ENCODE assay signal across 8 mouse cellular contexts in the genomic region with DNA sequence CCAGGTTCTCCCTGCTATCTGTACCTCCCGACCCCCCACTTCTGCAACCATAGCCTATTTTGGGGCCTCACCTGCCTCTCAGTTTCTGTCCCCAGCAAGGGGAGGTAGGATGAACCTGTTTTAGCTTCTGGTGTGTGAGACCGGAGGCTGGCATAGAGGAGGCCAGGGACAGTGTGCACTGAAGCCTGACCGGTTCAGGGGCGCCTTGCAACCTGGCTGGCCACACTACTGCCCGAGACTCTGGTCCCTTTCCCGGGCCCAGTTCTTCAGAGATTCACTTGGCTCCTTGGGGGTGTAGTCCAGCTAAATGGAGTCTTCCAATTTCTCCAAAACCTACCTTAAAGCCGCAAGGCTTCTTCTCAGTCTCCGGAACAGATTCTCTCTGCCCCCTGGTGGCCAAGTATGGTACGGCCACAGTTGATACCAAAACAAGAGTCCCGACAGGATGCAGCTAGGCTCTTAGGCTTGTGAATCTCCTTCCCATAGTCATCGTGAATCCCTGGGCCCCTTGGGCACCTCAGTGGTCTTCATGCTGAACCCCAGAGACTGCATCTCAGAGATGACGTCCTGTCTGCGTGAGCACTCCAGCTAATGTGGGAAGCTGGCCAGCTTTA. TPM values are rescaled to one million over a fixed set of nuclear protein-coding genes. Genes with fewer than 3 reads are reported as not detected.
DNase-seq lines count a peak whose midpoint lies in the region; ATAC-seq lines count a peak whose summit lies in the region.

No protein-coding gene starts in this region.

- 17% methylated on average over 13 of the region's 13 CpGs for WGBS in embryonic facial prominence, embryonic 14.5 days
- WGBS in limb, embryonic 13.5 days, result 25% methylated on average over 13 of the region's 13 CpGs

- H3K4me3 ChIP-seq in embryonic facial prominence, embryonic 14.5 days (ENCODE audit: low read depth, low read length), result no peak overlapping the region
- H3K4me3 ChIP-seq in limb, embryonic 13.5 days, result no peak overlapping the region

- H3K36me3 ChIP-seq in embryonic facial prominence, embryonic 14.5 days (ENCODE audit: control insufficient read depth, insufficient read depth, low read length), result no peaks in the 10 kb centered on the region
- no peaks in the 10 kb centered on the region for H3K36me3 ChIP-seq in limb, embryonic 13.5 days

- no peak overlapping the region for H3K9ac ChIP-seq in embryonic facial prominence, embryonic 14.5 days (ENCODE audit: low read depth, low read length)
- 0 out of 2 replicates have a peak overlapping the region, but pooled peaks have one; percentile 36 for H3K9ac ChIP-seq in limb, embryonic 13.5 days

- H3K9me3 ChIP-seq in embryonic facial prominence, embryonic 14.5 days (ENCODE audit: control insufficient read depth, low read length), result no peaks in the 10 kb centered on the region
- no peaks in the 10 kb centered on the region for H3K9me3 ChIP-seq in limb, embryonic 13.5 days

- no peaks in the 10 kb centered on the region for H3K27me3 ChIP-seq in embryonic facial prominence, embryonic 14.5 days (replicated peaks; ENCODE audit: control insufficient read depth, insufficient read depth, low read length)
- H3K27me3 ChIP-seq in limb, embryonic 13.5 days, result no peaks in the 10 kb centered on the region

- no peaks in the 10 kb centered on the region for H3K4me1 ChIP-seq in embryonic facial prominence, embryonic 14.5 days (ENCODE audit: control insufficient read depth, insufficient read depth, low read length)
- peaks cover 2% of the 10 kb centered on the region; the same call in 1 of the 2 replicates for H3K4me1 ChIP-seq in limb, embryonic 13.5 days

- peak; percentile 63; the same call in 1 of the 2 replicates for ATAC-seq in embryonic facial prominence, embryonic 14.5 days (ENCODE audit: low read depth)
- no peak; the same call in 1 of the 2 replicates for ATAC-seq in limb, embryonic 13.5 days (ENCODE audit: low FRiP score, low read depth)
- peak; percentile 83 for ATAC-seq in monocyte, adult 5-6 weeks (replicated peaks; ENCODE audit: insufficient number of reproducible peaks, low FRiP score, low TSS enrichment, poor library complexity, severe bottlenecking)

- DNase-seq in 416B (ENCODE audit: low read depth), result peak; percentile 85
- DNase-seq in adrenal gland, postnatal 4 days (ENCODE audit: low spot score in 2 of 2), result peak; percentile 72 to 81
- DNase-seq in embryonic facial prominence, embryonic 14.5 days (ENCODE audit: low spot score), result peak; percentile 81
- peak; percentile 57 to 84 for DNase-seq in heart, adult 9 months (ENCODE audit: low spot score in 2 of 2)
- DNase-seq in kidney, adult 9 months, result peak; percentile 90
- peak; percentile 67 to 81 for DNase-seq in spleen, postnatal 14 days (ENCODE audit: low spot score in 2 of 2)

- no peak overlapping the region for H3K27ac ChIP-seq in embryonic facial prominence, embryonic 14.5 days (replicated peaks; ENCODE audit: low read depth, low read length)
- no peak overlapping the region for H3K27ac ChIP-seq in limb, embryonic 13.5 days

- H3K4me2 ChIP-seq in embryonic facial prominence, embryonic 14.5 days (ENCODE audit: low read depth, low read length), result no peak overlapping the region
- H3K4me2 ChIP-seq in limb, embryonic 13.5 days (replicated peaks), result peak overlapping the region; percentile 41; the same call in 1 of the 2 replicates

RNA-seq across cellular contexts. Expression of gene Stac2, which starts 22.0 kb away (rescaled TPM):
- 1 to 10 TPM; 4.1 to 4.8 TPM for total RNA-seq in adrenal gland, postnatal 4 days (2021)
- 0.51 and 0.54 TPM in 2 replicates for polyA plus RNA-seq in embryonic facial prominence, embryonic 14.5 days (2014; fragmentation: Nextera tagmentation; extraction: Ambion mirVana)
- 0.74 and 1.1 TPM in 2 replicates for polyA plus RNA-seq in limb, embryonic 13.5 days (2015; fragmentation: Nextera tagmentation; extraction: Ambion mirVana)
- 1.1 TPM in 1 of 3 replicates, not detected in the others for total RNA-seq in monocyte, adult 5-6 weeks (2017)

RNA-seq across cellular contexts. Expression of gene Rpl19, which starts 48.8 kb away (rescaled TPM):
- 1,000 to 10,000 TPM; 1,362 to 1,367 TPM for total RNA-seq in adrenal gland, postnatal 4 days (2021)
- 1,126 and 1,148 TPM in 2 replicates for polyA plus RNA-seq in embryonic facial prominence, embryonic 14.5 days (2014; fragmentation: Nextera tagmentation; extraction: Ambion mirVana)
- 1,012 and 1,039 TPM in 2 replicates for polyA plus RNA-seq in limb, embryonic 13.5 days (2015; fragmentation: Nextera tagmentation; extraction: Ambion mirVana)
- total RNA-seq in monocyte, adult 5-6 weeks (2017), result 1,171 to 1,260 TPM (median 1,185 TPM) in 3 replicates

RNA-seq across cellular contexts. Expression of gene Cacnb1, which starts 52.5 kb away (rescaled TPM):
- 10 to 100 TPM; 18.8 TPM for total RNA-seq in adrenal gland, postnatal 4 days (2021)
- polyA plus RNA-seq in embryonic facial prominence, embryonic 14.5 days (2014; fragmentation: Nextera tagmentation; extraction: Ambion mirVana), result 25.1 and 30.4 TPM in 2 replicates
- polyA plus RNA-seq in limb, embryonic 13.5 days (2015; fragmentation: Nextera tagmentation; extraction: Ambion mirVana), result 20.0 and 20.7 TPM in 2 replicates
- total RNA-seq in monocyte, adult 5-6 weeks (2017), result 1.6 to 3.5 TPM (median 3.3 TPM) in 3 replicates
